Mouse (Mus musculus): ENCODE results near the gene Hip1r.

The Hip1r gene

DNA sequence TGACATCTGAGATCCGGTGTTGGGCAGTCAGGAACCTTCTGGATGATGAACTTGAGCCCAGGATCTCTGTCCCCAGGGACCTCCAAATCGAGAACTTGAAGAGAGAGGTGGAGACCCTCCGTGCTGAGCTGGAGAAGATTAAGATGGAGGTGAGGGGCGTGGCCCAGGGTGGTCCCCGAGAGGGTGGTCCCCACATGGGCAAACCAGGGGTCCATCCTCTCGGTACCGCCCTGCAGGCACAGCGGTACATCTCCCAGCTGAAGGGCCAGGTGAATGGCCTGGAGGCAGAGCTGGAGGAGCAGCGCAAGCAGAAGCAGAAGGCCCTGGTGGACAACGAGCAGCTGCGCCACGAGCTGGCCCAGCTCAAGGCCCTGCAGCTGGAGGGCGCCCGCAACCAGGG, 23.3 kb downstream of the Hip1r start:
- DNase-seq (ENCODE audit: low spot score in 2 of 2): no peak

DNA sequence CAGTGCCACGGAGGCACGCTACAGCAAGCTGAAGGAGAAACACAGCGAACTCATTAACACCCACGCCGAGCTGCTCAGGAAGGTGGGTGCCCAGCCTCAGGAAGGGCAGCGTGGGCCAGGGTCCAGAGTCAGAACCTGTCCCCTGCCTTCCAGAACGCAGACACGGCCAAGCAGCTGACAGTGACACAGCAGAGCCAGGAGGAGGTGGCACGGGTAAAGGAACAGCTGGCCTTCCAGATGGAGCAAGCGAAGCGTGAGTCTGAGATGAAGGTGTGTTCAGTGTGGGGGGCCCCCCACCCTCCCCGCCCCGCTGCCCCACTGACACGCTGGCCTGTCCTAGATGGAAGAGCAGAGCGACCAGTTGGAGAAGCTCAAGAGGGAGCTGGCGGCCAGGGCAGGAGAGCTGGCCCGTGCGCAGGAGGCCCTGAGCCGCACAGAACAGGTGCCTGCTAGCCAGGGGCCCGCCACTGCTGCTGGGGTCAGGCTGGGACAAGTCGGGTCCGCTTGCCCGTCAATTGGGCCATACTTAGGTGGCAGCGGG, 23.9 kb downstream of the Hip1r start:
- DNase-seq (ENCODE audit: low spot score in 2 of 2): no peak

- DNase-seq (ENCODE audit: low spot score in 2 of 2): peak in 1 of 2 experiments; percentile 60
These were observed 24.4 kb downstream of the Hip1r start for GRCm38 (mm10) chr5:123997811-123998210.

DNA sequence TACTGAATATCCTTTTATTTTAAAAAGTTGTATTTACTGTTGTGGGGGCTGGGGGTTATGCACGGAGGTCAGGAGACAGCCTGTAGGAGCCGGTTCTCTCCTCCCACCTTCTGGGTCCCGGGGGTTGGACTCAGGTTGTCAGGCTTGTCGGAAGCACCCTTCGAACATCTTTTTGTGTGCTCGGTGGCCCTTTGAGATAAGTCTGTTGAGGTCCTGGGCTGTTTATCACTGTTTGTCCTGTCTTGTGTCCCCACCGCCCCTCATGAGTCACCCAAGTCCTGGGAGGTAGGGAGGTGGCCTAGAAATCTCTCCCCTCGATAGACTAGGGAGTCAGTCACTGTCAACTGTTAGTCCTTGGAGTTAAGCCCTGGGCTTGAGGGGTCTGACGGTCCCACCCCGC, 24.9 kb downstream of the Hip1r start:
- no peak for DNase-seq (ENCODE audit: low spot score in 2 of 2)

DNA sequence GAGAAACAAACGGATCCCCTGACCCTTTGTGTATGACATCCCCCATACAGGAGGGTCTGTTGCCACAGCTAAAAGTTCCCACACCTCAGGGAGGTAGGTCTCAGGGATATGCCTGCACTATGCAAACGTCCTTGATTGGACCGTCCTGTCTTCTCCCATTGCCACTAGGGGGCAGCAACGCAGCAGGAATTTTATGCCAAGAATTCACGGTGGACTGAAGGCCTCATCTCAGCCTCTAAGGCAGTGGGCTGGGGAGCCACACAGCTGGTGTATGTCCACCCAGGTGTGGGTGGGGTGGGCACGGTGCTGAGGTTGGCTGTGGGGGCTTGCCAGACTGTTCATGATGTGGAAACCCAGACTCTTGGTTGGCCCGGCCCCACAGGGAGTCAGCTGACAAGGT, 27.4 kb downstream of the Hip1r start:
- DNase-seq (ENCODE audit: low spot score in 2 of 2): peak; percentile 97

DNA sequence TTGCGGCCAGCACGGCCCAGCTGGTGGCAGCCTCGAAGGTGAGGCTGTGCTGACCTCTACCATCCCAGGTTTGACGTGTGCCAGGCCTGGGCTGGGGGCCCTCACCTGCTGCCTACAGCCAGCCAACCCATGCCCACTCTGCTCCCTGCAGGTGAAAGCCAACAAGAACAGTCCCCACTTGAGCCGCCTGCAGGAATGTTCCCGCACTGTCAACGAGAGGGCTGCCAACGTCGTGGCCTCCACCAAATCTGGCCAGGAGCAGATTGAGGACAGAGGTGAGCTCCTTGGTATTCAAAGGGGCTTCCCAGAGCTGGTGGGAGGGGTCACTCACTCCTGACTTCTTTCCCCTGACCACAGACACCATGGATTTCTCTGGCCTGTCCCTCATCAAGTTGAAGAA, 27.8 kb downstream of the Hip1r start:
- no peak for DNase-seq (ENCODE audit: low spot score in 2 of 2)

- no peak for DNase-seq (ENCODE audit: low spot score in 2 of 2)
These were observed 29.4 kb downstream of the Hip1r start for GRCm38 (mm10) chr5:124002876-124003275.

DNA sequence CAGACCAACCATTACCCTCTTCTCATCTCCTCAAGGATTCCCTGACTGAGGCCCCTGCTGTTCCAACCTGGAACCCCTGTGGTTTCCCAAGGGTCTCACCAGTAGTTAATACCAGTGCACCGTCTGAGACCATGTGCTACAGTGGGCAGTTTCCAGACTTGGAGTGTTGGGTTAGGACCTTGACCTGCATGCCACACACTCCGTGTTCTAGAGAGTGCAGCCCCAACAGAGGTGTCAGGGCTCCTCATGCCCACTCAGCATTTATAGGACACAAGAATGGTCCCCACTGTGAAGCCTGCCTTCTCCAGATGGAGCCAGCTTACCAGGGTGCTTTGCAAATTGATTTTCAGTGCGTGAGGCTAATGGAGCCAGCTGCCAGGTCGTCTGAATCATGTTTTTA, 29.9 kb downstream of the Hip1r start:
- no peak for DNase-seq (ENCODE audit: low spot score in 2 of 2)

GRCm38 (mm10) chr5:124004356-124005150, 31.1 kb downstream of the Hip1r start:
- no peak for DNase-seq (ENCODE audit: low spot score in 2 of 2)

DNA sequence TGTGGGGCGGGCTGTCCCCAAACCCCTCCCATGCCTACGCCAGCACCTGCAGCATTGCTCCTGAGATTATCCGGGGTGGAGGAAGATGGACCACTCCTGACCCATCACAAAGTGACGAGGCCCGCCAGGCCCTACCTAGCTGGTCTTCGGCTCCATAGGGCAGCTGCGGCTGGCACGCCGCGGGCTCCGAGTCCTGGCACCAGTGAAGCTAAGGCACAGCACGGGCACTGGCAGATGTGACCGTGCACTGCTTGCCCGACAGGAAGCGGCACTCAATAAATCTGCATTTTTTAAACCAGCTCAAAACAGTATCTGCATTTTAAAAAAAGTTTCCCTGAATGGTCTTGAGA, 31.7 kb downstream of the Hip1r start:
- DNase-seq (ENCODE audit: low spot score in 2 of 2): no peak

DNA sequence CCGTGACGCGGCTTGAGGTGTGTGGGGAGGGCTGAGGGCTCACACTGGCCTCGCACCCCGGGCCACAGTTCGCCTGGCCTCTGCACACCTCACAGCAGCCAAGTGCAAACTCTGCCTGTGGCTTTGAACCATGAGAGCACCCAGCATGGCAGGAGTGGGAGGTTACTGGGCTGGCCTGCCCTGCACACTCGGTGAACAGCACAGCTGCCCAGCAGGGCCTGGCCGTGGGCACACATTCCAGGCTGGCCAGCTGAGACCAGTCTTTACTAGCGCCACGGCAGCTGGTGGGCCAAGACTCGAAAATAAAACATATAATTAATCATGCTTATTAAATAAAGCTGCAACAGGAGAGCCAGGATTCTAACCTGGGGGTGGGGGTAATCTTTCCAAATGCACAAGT, 32.2 kb downstream of the Hip1r start:
- no peak for DNase-seq (ENCODE audit: low spot score in 2 of 2)

DNA sequence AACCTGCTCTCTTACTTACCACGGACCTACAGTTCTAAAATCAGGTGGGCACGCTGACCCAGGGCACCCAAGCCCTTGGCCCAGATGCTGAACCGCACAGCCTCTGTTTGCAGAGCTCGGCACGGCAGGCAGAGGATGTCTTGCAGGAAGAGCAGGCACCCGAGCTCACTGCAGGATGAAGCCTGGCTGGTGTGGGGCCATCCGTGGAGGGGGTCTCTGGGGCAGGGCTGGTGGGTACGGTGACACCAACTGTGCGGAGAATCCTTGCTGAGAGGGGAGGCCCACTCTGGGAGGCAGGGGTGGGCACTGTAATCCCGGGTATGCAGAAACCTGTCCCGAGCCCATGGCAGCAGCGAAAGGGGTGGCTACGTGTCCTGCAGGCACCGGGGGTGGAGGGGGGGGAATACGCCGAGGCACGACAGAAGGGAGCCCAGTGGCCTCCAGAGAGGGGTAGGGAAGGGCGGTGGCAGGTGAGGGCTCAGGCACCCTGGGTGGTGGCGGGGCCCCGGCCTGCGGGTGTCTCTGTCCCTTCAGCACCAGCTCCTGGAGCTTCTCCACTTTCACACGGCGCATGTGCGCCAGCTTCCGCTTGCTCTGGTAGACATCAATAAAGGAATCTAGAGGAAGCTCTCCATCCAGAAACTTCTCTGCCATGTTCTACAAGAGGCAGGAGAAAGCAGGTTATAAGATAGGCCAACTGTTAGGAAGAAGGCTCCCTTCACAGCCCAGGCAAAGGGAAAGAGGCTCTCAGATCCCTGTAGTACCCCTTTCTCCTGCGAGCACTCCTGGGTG, 32.9 kb downstream of the Hip1r start:
- DNase-seq (ENCODE audit: low spot score in 2 of 2): no peak

GRCm38 (mm10) chr5:124006891-124007491, 33.6 kb downstream of the Hip1r start:
- DNase-seq (ENCODE audit: low spot score in 2 of 2): no peak

DNA sequence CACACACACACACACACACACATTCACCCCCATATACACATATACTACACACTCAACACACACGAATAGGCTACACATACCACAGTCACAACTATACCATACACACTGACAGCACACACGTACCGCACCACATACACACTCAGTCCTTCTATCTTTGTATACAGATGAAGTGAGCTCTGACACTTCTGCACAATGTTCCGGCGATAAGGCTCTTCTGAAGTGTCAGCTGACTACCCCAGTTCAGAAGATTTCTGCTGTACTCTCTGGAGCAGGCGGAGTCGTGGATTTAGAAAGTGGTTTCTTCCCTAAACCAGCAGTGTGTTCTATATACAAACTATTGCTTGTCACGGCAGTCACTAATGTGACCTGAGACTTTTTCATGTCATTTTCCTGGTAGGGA, 36.6 kb downstream of the Hip1r start:
- DNase-seq (ENCODE audit: low spot score in 2 of 2): no peak

DNA sequence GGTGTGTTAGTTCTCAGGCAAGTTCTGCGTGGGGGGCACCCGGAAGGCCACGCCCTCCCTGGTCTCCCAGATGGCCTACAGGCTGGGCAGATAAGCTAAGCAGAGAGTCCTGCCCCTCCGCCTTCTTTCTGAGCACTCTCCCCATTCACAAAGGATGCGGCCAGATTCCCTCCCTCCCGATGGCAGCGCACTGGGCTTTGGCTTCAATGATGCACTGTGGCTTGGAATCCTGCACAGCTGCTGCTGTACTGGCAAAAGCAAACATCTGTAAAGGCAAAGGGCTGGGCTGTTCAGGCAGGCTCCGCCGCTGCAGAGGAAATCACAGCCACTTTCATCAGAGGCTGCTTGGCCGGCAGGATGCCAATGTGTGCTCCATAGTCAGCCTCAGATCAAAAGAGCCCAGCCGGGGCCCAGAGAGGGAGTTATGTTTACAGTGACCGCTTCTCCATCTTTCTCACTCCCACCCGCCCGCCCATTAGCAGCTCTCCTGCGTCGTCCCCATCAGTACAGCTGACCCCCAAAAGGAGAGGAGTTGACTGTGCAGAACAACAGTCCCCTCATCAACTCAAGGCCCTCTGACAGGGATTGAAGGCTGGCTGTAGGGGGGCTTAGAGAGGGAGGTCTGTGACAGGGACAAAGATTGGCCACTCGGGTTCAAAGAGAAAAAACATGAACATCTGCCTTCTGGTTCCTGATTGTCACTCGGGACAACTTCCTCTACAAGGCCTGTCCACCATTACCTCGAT, 37.7 kb downstream of the Hip1r start:
- DNase-seq (ENCODE audit: low spot score in 2 of 2): peak in 1 of 2 experiments; percentile 57

DNA sequence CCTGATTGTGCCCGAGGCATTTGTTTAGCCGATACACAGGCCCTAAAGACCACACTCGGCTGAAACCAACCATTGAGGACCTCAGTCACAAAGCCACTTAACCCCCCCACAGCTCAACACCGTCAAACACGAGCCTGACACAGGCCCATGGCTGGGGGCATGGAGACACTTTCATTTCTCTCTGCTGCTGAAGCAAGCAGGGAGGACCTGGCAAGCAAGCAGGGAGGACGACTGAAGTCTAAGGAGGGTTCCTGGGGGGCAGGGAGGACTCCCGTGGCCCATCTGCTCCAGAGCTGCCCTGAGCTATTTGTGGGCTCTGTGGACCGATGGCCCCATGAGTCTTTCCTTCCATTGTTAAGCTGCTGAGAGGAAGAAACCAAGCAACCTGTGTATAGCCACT, 38.5 kb downstream of the Hip1r start:
- no peak for DNase-seq (ENCODE audit: low spot score in 2 of 2)

DNA sequence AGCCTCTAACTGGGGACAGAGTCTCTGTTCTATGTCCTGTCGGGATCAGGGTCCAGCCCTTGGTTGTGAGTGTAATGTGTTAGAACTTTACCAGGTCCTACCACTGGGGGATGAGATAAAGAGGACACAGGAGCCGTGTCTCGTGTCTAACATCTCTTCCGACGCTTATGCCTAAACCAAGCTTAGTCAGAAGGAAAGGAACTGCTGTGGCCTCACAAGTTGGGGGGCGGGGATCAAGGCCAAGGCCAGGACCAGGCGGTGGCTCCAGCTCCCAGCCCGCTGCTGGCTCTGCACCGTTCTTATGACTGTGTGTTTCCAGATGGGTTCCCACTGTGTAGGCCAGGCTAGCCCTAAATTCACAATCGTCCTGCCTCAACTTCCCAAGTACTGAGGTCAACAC, 39.5 kb downstream of the Hip1r start:
- DNase-seq (ENCODE audit: low spot score in 2 of 2): no peak

GRCm38 (mm10) chr5:124013747-124014146, 40.3 kb downstream of the Hip1r start:
- DNase-seq (ENCODE audit: low spot score in 2 of 2): no peak

DNA sequence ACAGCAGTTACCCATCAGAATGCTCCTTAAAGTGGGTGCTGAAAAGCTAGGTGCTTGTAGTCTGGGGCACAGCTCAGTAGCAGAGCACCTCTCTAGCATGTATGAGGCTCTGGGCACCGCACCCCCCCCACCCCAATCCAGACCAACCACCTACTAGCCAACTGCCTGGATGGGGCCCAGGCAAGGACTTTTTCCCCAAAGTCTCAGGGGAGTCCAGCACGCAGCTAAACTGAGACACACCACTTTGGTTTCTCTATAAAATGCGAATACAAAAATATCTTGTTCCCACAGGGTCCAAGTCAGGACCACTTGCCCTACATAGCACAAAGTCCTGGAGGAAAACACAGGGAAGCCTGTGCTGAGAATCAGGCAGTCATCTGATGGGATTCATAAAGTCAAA, 40.8 kb downstream of the Hip1r start:
- no peak for DNase-seq (ENCODE audit: low spot score in 2 of 2)

DNA sequence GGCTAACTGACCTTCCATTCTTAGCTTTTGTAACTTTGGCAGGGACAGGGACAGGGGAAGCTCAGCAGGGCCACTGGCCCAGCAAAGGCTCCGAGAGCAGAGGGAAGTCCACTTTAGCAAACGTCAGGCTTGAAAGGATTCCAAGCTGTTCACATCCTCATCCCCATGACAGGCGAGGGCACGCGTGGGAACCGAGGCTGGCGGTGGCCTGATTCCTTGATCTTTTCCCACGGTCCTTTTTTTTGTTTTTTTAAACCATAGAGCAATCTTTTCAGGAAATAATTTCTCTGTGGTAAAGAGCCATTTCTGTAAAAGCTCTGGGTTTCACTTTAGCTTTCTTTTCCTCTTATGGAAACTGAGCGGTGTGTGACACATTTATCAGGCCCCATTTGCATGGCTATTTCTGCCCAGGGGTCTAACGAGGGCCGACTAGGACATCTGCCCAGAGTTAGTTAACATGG, 41.4 kb downstream of the Hip1r start:
- no peak for DNase-seq (ENCODE audit: low spot score in 2 of 2)

DNA sequence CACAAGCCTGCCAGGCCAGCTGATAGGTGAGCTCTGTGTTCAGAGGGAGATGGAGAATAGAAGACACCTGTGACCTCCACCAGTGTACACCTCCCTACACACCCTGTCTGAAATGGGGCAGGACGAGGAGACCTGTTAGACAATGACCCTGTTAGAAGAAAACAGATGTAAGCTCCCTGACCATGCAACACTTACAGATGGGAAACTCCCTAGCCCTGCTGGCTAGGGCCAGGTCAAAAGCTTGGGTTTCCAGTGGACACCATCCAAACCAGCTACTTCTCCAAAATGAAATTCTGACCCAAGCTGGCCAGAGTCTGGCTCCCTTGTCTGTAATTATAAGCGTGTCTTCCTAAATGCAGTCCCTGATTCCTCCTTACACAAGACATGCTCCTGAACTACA, 42.3 kb downstream of the Hip1r start:
- no peak for DNase-seq (ENCODE audit: low spot score in 2 of 2)

DNA sequence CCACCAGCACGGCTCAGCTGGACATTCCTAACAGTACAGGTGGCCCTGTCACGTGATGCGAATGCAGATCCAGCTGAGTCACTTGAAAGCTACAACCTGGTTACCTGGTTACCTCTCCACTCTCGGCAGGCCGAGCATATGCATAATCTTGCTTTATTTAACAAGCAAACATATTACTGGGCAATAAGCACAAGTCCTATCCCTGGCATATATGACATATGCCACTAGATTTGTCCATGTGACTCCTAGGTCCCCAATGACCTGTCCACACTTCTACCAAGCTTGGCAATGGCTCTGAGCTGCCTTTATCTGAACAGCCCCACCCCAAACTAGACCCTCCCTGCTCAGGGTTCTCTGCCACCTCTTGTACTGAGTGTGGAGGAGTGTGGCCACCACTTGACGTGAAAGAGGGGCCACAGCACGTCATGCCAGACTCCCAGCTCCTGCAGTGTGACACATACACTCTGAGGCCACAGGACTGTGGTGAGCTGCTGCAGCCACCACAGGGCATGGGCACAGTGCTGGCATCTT, 42.9 kb downstream of the Hip1r start:
- no peak for DNase-seq (ENCODE audit: low spot score in 2 of 2)
